Comparison of ENCODE assay signal across 12 mouse cellular contexts in genomic region chr4:130973332-130974263, GRCm38 (mm10). TPM values are rescaled to one million over a fixed set of nuclear protein-coding genes. Genes with fewer than 3 reads are reported as not detected.
DNase-seq lines count a peak whose midpoint lies in the region; ATAC-seq and TF ChIP-seq lines count a peak whose summit lies in the region.
"Had no signal": no experiment of that assay in that cellular context is flagged by ENCODE, and none has a peak within 500 bp of the region (broad histone marks: within the 10 kb centered on the region; RNA-seq: fewer than 3 reads in every experiment).

No protein-coding gene starts in this region.

- no peak overlapping the region for H3K4me2 ChIP-seq in forebrain, embryonic 16.5 days (ENCODE audit: low read length)

- H3K27ac ChIP-seq in forebrain, embryonic 16.5 days (ENCODE audit: low read length): peak overlapping the region; percentile 84
- no peak overlapping the region for H3K27ac ChIP-seq in left cerebral cortex, adult 2 months

- H3K9me3 ChIP-seq in forebrain, embryonic 16.5 days (ENCODE audit: control insufficient read depth, low read length): peaks cover 2% of the 10 kb centered on the region; the same call in 1 of the 2 replicates

- no peak overlapping the region for H3K4me3 ChIP-seq in forebrain, embryonic 16.5 days (replicated peaks; ENCODE audit: low read length)
- H3K4me3 ChIP-seq in left cerebral cortex, adult 2 months: no peak overlapping the region
- H3K4me3 ChIP-seq: erythroblast, embryonic 14.5 days had no signal

- H3K4me1 ChIP-seq in forebrain, embryonic 16.5 days (replicated peaks; ENCODE audit: control insufficient read depth, insufficient read depth, low read length): peaks cover 29% of the 10 kb centered on the region

- no peaks in the 10 kb centered on the region for H3K36me3 ChIP-seq in forebrain, embryonic 16.5 days (ENCODE audit: control insufficient read depth, insufficient read depth)

- peak; percentile 81 for ATAC-seq in forebrain, embryonic 16.5 days
- ATAC-seq in activated CD4-positive, CD25-positive, alpha-beta regulatory T cell, adult 4 months: no peak

- no peak overlapping the region for H3K9ac ChIP-seq in forebrain, embryonic 16.5 days (replicated peaks; ENCODE audit: low read depth, low read length)

- intact Hi-C loops in left cerebral cortex, adult 2 months (cut with DNase I): loop anchor here (2.0 kb wide), 1 partner anchor 41 kb away; no protein-coding TSS in a partner anchor

- DNase-seq in layer of hippocampus, adult 11-12 months (ENCODE audit: low spot score): peak; percentile 51
- DNase-seq in layer of hippocampus, adult 9-10 months (ENCODE audit: low spot score): no peak
- peak; percentile 26 to 29 for DNase-seq in left cerebral cortex, adult 2 months (ENCODE audit: extremely low spot score in 1 of 2, low spot score in 2 of 2)
- DNase-seq in right cerebral cortex, postnatal 14 days: peak; percentile 43
- DNase-seq in thymus, postnatal 10 days (ENCODE audit: low spot score in 2 of 2): no peak
- no peak for DNase-seq in kidney, postnatal 25 days
- DNase-seq: kidney, postnatal 14 days had no signal

- no peaks in the 10 kb centered on the region for H3K27me3 ChIP-seq in forebrain, embryonic 16.5 days (replicated peaks; ENCODE audit: control insufficient read depth, insufficient read depth, low read length)

- no peak for TF ChIP-seq CTCF in left cerebral cortex, adult 2 months (IDR thresholded peaks at IDR 0.05)

- 11% methylated on average over 19 of the region's 19 CpGs for WGBS in forebrain, embryonic 16.5 days

RNA-seq across cellular contexts. Expression of gene Matn1, which starts 29.4 kb away (rescaled TPM):
- 3.3 TPM in 1 of 2 replicates, not detected in the other for polyA plus RNA-seq in forebrain, embryonic 16.5 days (2015; fragmentation: Nextera tagmentation; extraction: Ambion mirVana)
- total RNA-seq in left cerebral cortex, adult 2 months (2021): 1 to 10 TPM; 1.1 to 1.4 TPM
- under 1 TPM in 1 of 2 experiments, not detected in 1; 0.23 TPM for polyA plus RNA-seq in activated CD4-positive, CD25-positive, alpha-beta regulatory T cell, adult 4 months (2017; shearing (Covaris generic))
- total RNA-seq: heart, postnatal 25 days; monocyte, adult 5-6 weeks had no signal
- polyA plus RNA-seq: erythroblast, embryonic 14.5 days had no signal

Comparison
In these comparisons a context has a peak if more than half of its experiments do, and no peak if none do; other contexts are left out.
1. DNase-seq: peak in layer of hippocampus, adult 11-12 months (single experiment), left cerebral cortex, adult 2 months (2 of 2) and right cerebral cortex, postnatal 14 days (single experiment); none in layer of hippocampus, adult 9-10 months (single experiment), thymus, postnatal 10 days (0 of 2) and kidney, postnatal 25 days (0 of 2).